Comparison of ENCODE assay signal across 8 mouse cellular contexts in the genomic region with DNA sequence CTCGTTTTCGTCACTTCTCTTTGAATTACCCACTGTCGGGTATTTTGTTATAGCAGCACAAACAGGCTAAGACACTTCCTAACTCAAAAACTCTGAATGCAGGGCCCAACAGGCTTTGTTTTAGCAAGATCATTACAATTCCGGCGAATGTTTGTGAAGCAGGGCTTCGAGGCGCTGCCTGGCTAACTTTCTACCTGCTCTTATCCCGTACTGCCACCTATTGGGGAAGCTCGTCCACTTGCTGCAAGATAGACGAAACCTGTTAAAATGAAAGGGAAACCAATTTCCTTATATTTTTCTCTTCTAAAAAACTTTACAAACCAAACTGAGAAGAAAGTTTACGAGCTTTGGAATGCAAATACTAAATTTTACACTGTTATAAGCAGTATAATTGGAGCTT.
DNase-seq lines count a peak whose midpoint lies in the region; ATAC-seq and TF ChIP-seq lines count a peak whose summit lies in the region.

No protein-coding gene starts in this region.

- no peak overlapping the region for H3K9ac ChIP-seq in neural tube, embryonic 15.5 days (replicated peaks)
- H3K9ac ChIP-seq in embryonic facial prominence, embryonic 14.5 days (ENCODE audit: low read depth, low read length), result no peak overlapping the region
- H3K9ac ChIP-seq in midbrain, embryonic 16.5 days (ENCODE audit: low read depth, low read length), result no peak overlapping the region

- WGBS in neural tube, embryonic 15.5 days, result 32% methylated on average over 11 of the region's 11 CpGs
- 40% methylated on average over 11 of the region's 11 CpGs for WGBS in embryonic facial prominence, embryonic 14.5 days
- WGBS in small intestine, adult 2 months, result 18% methylated on average over 11 of the region's 11 CpGs
- WGBS in midbrain, embryonic 16.5 days, result 31% methylated on average over 11 of the region's 11 CpGs

- no peak for TF ChIP-seq POLR2A in small intestine, adult 2 months (IDR thresholded peaks at IDR 0.05; ENCODE audit: low read depth, low read length)

- H3K4me3 ChIP-seq in neural tube, embryonic 15.5 days (replicated peaks), result no peak overlapping the region
- H3K4me3 ChIP-seq in embryonic facial prominence, embryonic 14.5 days (ENCODE audit: low read depth, low read length), result no peak overlapping the region
- H3K4me3 ChIP-seq in small intestine, adult 2 months (ENCODE audit: low read depth, low read length), result peak overlapping the region; percentile 24; the same call in 1 of the 2 replicates
- H3K4me3 ChIP-seq in midbrain, embryonic 16.5 days (ENCODE audit: low read depth, low read length), result no peak overlapping the region

- no peak overlapping the region for H3K4me2 ChIP-seq in neural tube, embryonic 15.5 days
- H3K4me2 ChIP-seq in embryonic facial prominence, embryonic 14.5 days (ENCODE audit: low read depth, low read length), result no peak overlapping the region
- H3K4me2 ChIP-seq in midbrain, embryonic 16.5 days (ENCODE audit: low read length), result no peak overlapping the region

- TF ChIP-seq CTCF in small intestine, adult 2 months (IDR thresholded peaks at IDR 0.05; ENCODE audit: extremely low read depth, insufficient read length, insufficient replicate concordance, low read depth, low read length), result peak; percentile 65; the same call in 1 of the 2 replicates

- peaks cover 17% of the 10 kb centered on the region for H3K27me3 ChIP-seq in neural tube, embryonic 15.5 days (replicated peaks)
- H3K27me3 ChIP-seq in embryonic facial prominence, embryonic 14.5 days (replicated peaks; ENCODE audit: control insufficient read depth, insufficient read depth, low read length), result peaks cover 11% of the 10 kb centered on the region
- H3K27me3 ChIP-seq in small intestine, adult 2 months (ENCODE audit: control insufficient read depth, insufficient read depth, low read length), result no peaks in the 10 kb centered on the region
- H3K27me3 ChIP-seq in midbrain, embryonic 16.5 days (ENCODE audit: control insufficient read depth, insufficient read depth, low read depth, low read length), result peaks cover 8% of the 10 kb centered on the region

- H3K27ac ChIP-seq in neural tube, embryonic 15.5 days (replicated peaks), result no peak overlapping the region
- H3K27ac ChIP-seq in embryonic facial prominence, embryonic 14.5 days (replicated peaks; ENCODE audit: low read depth, low read length), result no peak overlapping the region
- H3K27ac ChIP-seq in small intestine, adult 2 months (ENCODE audit: insufficient read depth, low read depth, low read length), result no peak overlapping the region
- H3K27ac ChIP-seq in midbrain, embryonic 16.5 days (ENCODE audit: low read length), result no peak overlapping the region

- H3K4me1 ChIP-seq in neural tube, embryonic 15.5 days, result no peaks in the 10 kb centered on the region
- no peaks in the 10 kb centered on the region for H3K4me1 ChIP-seq in embryonic facial prominence, embryonic 14.5 days (ENCODE audit: control insufficient read depth, insufficient read depth, low read length)
- H3K4me1 ChIP-seq in small intestine, adult 2 months (ENCODE audit: control insufficient read depth, insufficient read depth, insufficient read length, low read length), result no peaks in the 10 kb centered on the region
- H3K4me1 ChIP-seq in midbrain, embryonic 16.5 days (ENCODE audit: control insufficient read depth, insufficient read depth, low read length), result no peaks in the 10 kb centered on the region

- no peaks in the 10 kb centered on the region for H3K36me3 ChIP-seq in neural tube, embryonic 15.5 days
- no peaks in the 10 kb centered on the region for H3K36me3 ChIP-seq in embryonic facial prominence, embryonic 14.5 days (ENCODE audit: control insufficient read depth, insufficient read depth, low read length)
- no peaks in the 10 kb centered on the region for H3K36me3 ChIP-seq in small intestine, adult 2 months (ENCODE audit: control insufficient read depth, insufficient read depth, low read length)
- H3K36me3 ChIP-seq in midbrain, embryonic 16.5 days (ENCODE audit: control insufficient read depth, insufficient read depth, low read length), result no peaks in the 10 kb centered on the region

- peak; percentile 20 for DNase-seq in neural tube, embryonic 10.5 days (ENCODE audit: extremely low spot score, low spot score)
- DNase-seq in adipocyte (ENCODE audit: low spot score), result peak; percentile 75
- peak; percentile 72 for DNase-seq in embryonic facial prominence, embryonic 14.5 days (ENCODE audit: low spot score)
- DNase-seq in kidney, postnatal 10 days, result peak; percentile 62
- peak; percentile 36 to 51 for DNase-seq in lung, adult 18-20 months

- no peak for ATAC-seq in neural tube, embryonic 15.5 days (ENCODE audit: low FRiP score)
- ATAC-seq in embryonic facial prominence, embryonic 14.5 days (ENCODE audit: low read depth), result no peak
- no peak for ATAC-seq in midbrain, embryonic 16.5 days

- H3K9me3 ChIP-seq in neural tube, embryonic 15.5 days (replicated peaks), result no peaks in the 10 kb centered on the region
- H3K9me3 ChIP-seq in embryonic facial prominence, embryonic 14.5 days (ENCODE audit: control insufficient read depth, low read length), result no peaks in the 10 kb centered on the region
- H3K9me3 ChIP-seq in midbrain, embryonic 16.5 days (replicated peaks; ENCODE audit: control insufficient read depth, low read length, poor library complexity, severe bottlenecking), result no peaks in the 10 kb centered on the region

Comparison
In these comparisons a context has a peak if more than half of its experiments do, and no peak if none do; other contexts are left out.
1. DNase-seq: peak in every context shown above with its lines; median percentile 75 in adipocyte; 72 in embryonic facial prominence, embryonic 14.5 days; 62 in kidney, postnatal 10 days; 44 in lung, adult 18-20 months; 20 in neural tube, embryonic 10.5 days.